ENCODE assay signal across 8 mouse cellular contexts in the genomic region with DNA sequence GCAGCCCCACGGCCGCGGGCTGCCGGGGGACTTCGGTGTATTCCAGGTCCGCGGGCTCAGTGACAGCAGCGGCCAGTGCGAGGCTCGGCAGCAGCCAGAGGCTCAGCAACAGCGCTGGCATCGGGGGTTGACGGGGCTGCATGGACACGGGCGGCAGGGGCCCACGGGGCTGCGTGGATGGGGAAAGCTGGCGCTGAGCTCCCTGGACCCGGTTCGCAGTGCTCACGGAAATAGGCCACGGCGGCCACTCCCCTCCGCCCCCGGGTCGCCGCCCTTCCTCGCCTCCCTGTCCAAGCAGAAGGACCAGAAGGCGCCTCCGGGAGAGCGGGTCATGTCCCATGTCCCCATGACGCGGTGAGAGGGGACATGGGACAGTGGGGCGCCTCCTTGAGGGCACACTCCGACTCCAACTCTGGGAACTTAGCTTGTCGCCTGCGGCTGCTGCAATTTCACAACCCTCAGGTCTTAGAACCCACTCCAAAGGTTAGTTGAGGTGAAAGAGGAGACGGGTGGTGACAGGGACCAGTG. TPM values are rescaled to one million over a fixed set of nuclear protein-coding genes. Genes with fewer than 3 reads are reported as not detected.
DNase-seq lines count a peak whose midpoint lies in the region; ATAC-seq and TF ChIP-seq lines count a peak whose summit lies in the region.

A gene (minus strand): TSS at position 250 of the 528 bp plus-strand sequence.

- H3K27me3 ChIP-seq in kidney, postnatal 0 days (ENCODE audit: insufficient read depth, low read length), result no peaks in the 10 kb centered on the region; the same call in 1 of the 2 replicates
- H3K27me3 ChIP-seq in stomach, embryonic 15.5 days (replicated peaks), result peaks cover 16% of the 10 kb centered on the region

- H3K36me3 ChIP-seq in kidney, postnatal 0 days (ENCODE audit: insufficient read depth, low read length), result no peaks in the 10 kb centered on the region
- no peaks in the 10 kb centered on the region for H3K36me3 ChIP-seq in stomach, embryonic 15.5 days

- peaks cover 7% of the 10 kb centered on the region; the same call in 1 of the 2 replicates for H3K4me1 ChIP-seq in kidney, postnatal 0 days (replicated peaks; ENCODE audit: insufficient read depth, low read length)
- peaks cover 9% of the 10 kb centered on the region; the same call in 1 of the 2 replicates for H3K4me1 ChIP-seq in stomach, embryonic 15.5 days

- H3K9me3 ChIP-seq in kidney, postnatal 0 days (replicated peaks; ENCODE audit: low read length), result no peaks in the 10 kb centered on the region
- no peaks in the 10 kb centered on the region for H3K9me3 ChIP-seq in stomach, embryonic 15.5 days

- peak within 1 kb of the TSS; percentile 100 for H3K4me2 ChIP-seq in kidney, postnatal 0 days (ENCODE audit: low read length)
- H3K4me2 ChIP-seq in stomach, embryonic 15.5 days, result peak within 1 kb of the TSS; percentile 99

- DNase-seq in right cerebral cortex, postnatal 4 days, result peak; percentile 22
- no peak for DNase-seq in right cerebral cortex, adult 18-20 months
- DNase-seq in embryo, embryonic 11 days, result peak; percentile 57
- peak; percentile 8 to 36 for DNase-seq in heart, adult 9 months (ENCODE audit: low spot score in 2 of 2)
- DNase-seq in kidney, postnatal 0 days (ENCODE audit: low spot score), result peak; percentile 36
- DNase-seq in lung, postnatal 25 days (ENCODE audit: low spot score), result peak; percentile 5
- no peak for DNase-seq in left cerebral cortex, adult 9 months (ENCODE audit: low spot score in 2 of 2)

- peak within 1 kb of the TSS; percentile 64 for H3K9ac ChIP-seq in kidney, postnatal 0 days (ENCODE audit: low read depth, low read length)
- peak within 1 kb of the TSS; percentile 35 for H3K9ac ChIP-seq in stomach, embryonic 15.5 days

- no peak within 1 kb of the TSS for H3K27ac ChIP-seq in kidney, postnatal 0 days
- no peak within 1 kb of the TSS for H3K27ac ChIP-seq in stomach, embryonic 15.5 days

- peak within 1 kb of the TSS; percentile 56 for H3K4me3 ChIP-seq in kidney, postnatal 0 days (replicated peaks; ENCODE audit: low read depth, low read length)
- H3K4me3 ChIP-seq in stomach, embryonic 15.5 days (replicated peaks), result peak within 1 kb of the TSS; percentile 54

- ATAC-seq in kidney, postnatal 0 days (replicated peaks; ENCODE audit: low FRiP score, low read depth), result peak; percentile 41; the same call in 1 of the 2 replicates
- ATAC-seq in stomach, embryonic 15.5 days (ENCODE audit: insufficient read depth, low FRiP score, low read depth), result no peak

- under 1% methylated on average over 33 of the region's 38 CpGs for WGBS in kidney, postnatal 0 days
- 2% methylated on average over 38 of the region's 38 CpGs for WGBS in stomach, embryonic 15.5 days

- TF ChIP-seq CTCF in kidney, postnatal 0 days (IDR thresholded peaks at IDR 0.05; ENCODE audit: low read depth), result peak; percentile 39; the same call in 1 of the 2 replicates

RNA-seq across cellular contexts. Expression of the gene that starts here (rescaled TPM):
- polyA plus RNA-seq in kidney, postnatal 0 days (2015; fragmentation: Nextera tagmentation; extraction: Ambion mirVana), result 6.7 and 7.6 TPM in 2 replicates
- polyA plus RNA-seq in stomach, embryonic 15.5 days (2015; fragmentation: Nextera tagmentation; extraction: Ambion mirVana), result 1.7 and 2.4 TPM in 2 replicates

Comparison
In these comparisons a context has a peak if more than half of its experiments do, and no peak if none do; other contexts are left out.
1. DNase-seq: peak in right cerebral cortex, postnatal 4 days (single experiment), embryo, embryonic 11 days (single experiment), heart, adult 9 months (2 of 2), kidney, postnatal 0 days (single experiment) and lung, postnatal 25 days (single experiment); none in right cerebral cortex, adult 18-20 months (single experiment) and left cerebral cortex, adult 9 months (0 of 2).